Mouse (Mus musculus): ENCODE measurements around the gene Insig2. TPM values are rescaled to one million over a fixed set of nuclear protein-coding genes. Genes with fewer than 3 reads are reported as not detected.

Gene Insig2
- polyA plus RNA-seq, 1 experiment: 44.7 TPM

GRCm38 (mm10) chr1:121290841-121291240, 41.5 kb downstream of the Insig2 start:
- Histone ChIP-seq H3K27ac (ENCODE audit: insufficient read depth, low read length) (peak overlapping the region; percentile 64; the same call in 1 of the 2 replicates), H3K4me3 (ENCODE audit: insufficient read depth, low read length) (no peak overlapping the region), H3K4me1 (ENCODE audit: control insufficient read depth, insufficient read depth, low read length) (peaks cover 4% of the 10 kb centered on the region; the same call in 1 of the 2 replicates)
- TF ChIP-seq POLR2A (IDR thresholded peaks at IDR 0.05; ENCODE audit: extremely low read depth, insufficient read depth, low read length) (no peak), CTCF (IDR thresholded peaks at IDR 0.05; ENCODE audit: extremely low read depth, insufficient read depth, low read length) (no peak)

- no peak for TF ChIP-seq CTCF (IDR thresholded peaks at IDR 0.05; ENCODE audit: extremely low read depth, insufficient read depth, low read length)
- TF ChIP-seq POLR2A (IDR thresholded peaks at IDR 0.05; ENCODE audit: extremely low read depth, insufficient read depth, low read length): no peak
- peak overlapping the region; percentile 64; the same call in 1 of the 2 replicates for H3K27ac ChIP-seq (ENCODE audit: insufficient read depth, low read length)
- peaks cover 4% of the 10 kb centered on the region; the same call in 1 of the 2 replicates for H3K4me1 ChIP-seq (ENCODE audit: control insufficient read depth, insufficient read depth, low read length)
- no peak overlapping the region for H3K4me3 ChIP-seq (ENCODE audit: insufficient read depth, low read length)
Observed at GRCm38 (mm10) chr1:121290340-121290739, 42.0 kb downstream of the Insig2 start.

- H3K4me1 ChIP-seq (ENCODE audit: control insufficient read depth, insufficient read depth, low read length): no peaks in the 10 kb centered on the region
- TF ChIP-seq POLR2A (IDR thresholded peaks at IDR 0.05; ENCODE audit: extremely low read depth, insufficient read depth, low read length): no peak
- no peak for TF ChIP-seq CTCF (IDR thresholded peaks at IDR 0.05; ENCODE audit: extremely low read depth, insufficient read depth, low read length)
- no peak overlapping the region for H3K4me3 ChIP-seq (ENCODE audit: insufficient read depth, low read length)
- no peak overlapping the region for H3K27ac ChIP-seq (ENCODE audit: insufficient read depth, low read length)
Observed at GRCm38 (mm10) chr1:121284197-121284596, 48.2 kb downstream of the Insig2 start.

- Histone ChIP-seq H3K4me3 (ENCODE audit: insufficient read depth, low read length) (no peak overlapping the region), H3K27ac (ENCODE audit: insufficient read depth, low read length) (no peak overlapping the region), H3K4me1 (ENCODE audit: control insufficient read depth, insufficient read depth, low read length) (no peaks in the 10 kb centered on the region)
- TF ChIP-seq POLR2A (IDR thresholded peaks at IDR 0.05; ENCODE audit: extremely low read depth, insufficient read depth, low read length) (no peak), CTCF (IDR thresholded peaks at IDR 0.05; ENCODE audit: extremely low read depth, insufficient read depth, low read length) (no peak)
Observed at GRCm38 (mm10) chr1:121280501-121280900, 51.9 kb downstream of the Insig2 start.

GRCm38 (mm10) chr1:121278370-121278769, 54.0 kb downstream of the Insig2 start:
- Histone ChIP-seq H3K4me1 (ENCODE audit: control insufficient read depth, insufficient read depth, low read length) (no peaks in the 10 kb centered on the region), H3K4me3 (ENCODE audit: insufficient read depth, low read length) (no peak overlapping the region), H3K27ac (ENCODE audit: insufficient read depth, low read length) (no peak overlapping the region)
- TF ChIP-seq CTCF (IDR thresholded peaks at IDR 0.05; ENCODE audit: extremely low read depth, insufficient read depth, low read length) (no peak), POLR2A (IDR thresholded peaks at IDR 0.05; ENCODE audit: extremely low read depth, insufficient read depth, low read length) (no peak)

- no peak overlapping the region for H3K27ac ChIP-seq (ENCODE audit: insufficient read depth, low read length)
- H3K4me3 ChIP-seq (ENCODE audit: insufficient read depth, low read length): no peak overlapping the region
- TF ChIP-seq POLR2A (IDR thresholded peaks at IDR 0.05; ENCODE audit: extremely low read depth, insufficient read depth, low read length): no peak
- no peak for TF ChIP-seq CTCF (IDR thresholded peaks at IDR 0.05; ENCODE audit: extremely low read depth, insufficient read depth, low read length)
- H3K4me1 ChIP-seq (ENCODE audit: control insufficient read depth, insufficient read depth, low read length): no peaks in the 10 kb centered on the region
Observed at GRCm38 (mm10) chr1:121277466-121277865, 54.9 kb downstream of the Insig2 start.

- TF ChIP-seq POLR2A (IDR thresholded peaks at IDR 0.05; ENCODE audit: extremely low read depth, insufficient read depth, low read length) (no peak), CTCF (IDR thresholded peaks at IDR 0.05; ENCODE audit: extremely low read depth, insufficient read depth, low read length) (no peak)
- no peak overlapping the region for H3K27ac ChIP-seq (ENCODE audit: insufficient read depth, low read length)
- no peak overlapping the region for H3K4me3 ChIP-seq (ENCODE audit: insufficient read depth, low read length)
- no peaks in the 10 kb centered on the region for H3K4me1 ChIP-seq (ENCODE audit: control insufficient read depth, insufficient read depth, low read length)
Observed at GRCm38 (mm10) chr1:121275961-121276506, 56.4 kb downstream of the Insig2 start.

- H3K27ac ChIP-seq (ENCODE audit: insufficient read depth, low read length): no peak overlapping the region
- no peaks in the 10 kb centered on the region for H3K4me1 ChIP-seq (ENCODE audit: control insufficient read depth, insufficient read depth, low read length)
- TF ChIP-seq POLR2A (IDR thresholded peaks at IDR 0.05; ENCODE audit: extremely low read depth, insufficient read depth, low read length): no peak
- no peak for TF ChIP-seq CTCF (IDR thresholded peaks at IDR 0.05; ENCODE audit: extremely low read depth, insufficient read depth, low read length)
- no peak overlapping the region for H3K4me3 ChIP-seq (ENCODE audit: insufficient read depth, low read length)
Observed at GRCm38 (mm10) chr1:121260171-121260741, 72.1 kb downstream of the Insig2 start.

Other genes with a start within 250 kb of the Insig2 start
- 16.0 and 16.4 TPM in 2 replicates for gene Ccdc93, start 98.5 kb upstream of the Insig2 start, polyA plus RNA-seq (2012; rRNA removed)
- gene Htr5b, start 195.9 kb upstream of the Insig2 start, polyA plus RNA-seq (2012; rRNA removed): 1.0 and 1.7 TPM in 2 replicates
- gene Ddx18, start 235.4 kb upstream of the Insig2 start, polyA plus RNA-seq (2012; rRNA removed): 28.0 and 35.6 TPM in 2 replicates